Mouse (Mus musculus): ENCODE data around the gene Twf2.

GRCm38 (mm10) chr9:106183996-106184395 lies 18.9 kb upstream of the Twf2 start:
- no peak for TF ChIP-seq PAX5 (IDR thresholded peaks at IDR 0.05; ENCODE audit: low read length)
- no peak for TF ChIP-seq POLR2A (IDR thresholded peaks at IDR 0.05; ENCODE audit: low read depth, low read length)
- no peak for TF ChIP-seq MYC (IDR thresholded peaks at IDR 0.05; ENCODE audit: low read depth, low read length)
- TF ChIP-seq BHLHE40 (IDR thresholded peaks at IDR 0.05; ENCODE audit: low read depth, low read length): no peak
- no peak for TF ChIP-seq JUN (IDR thresholded peaks at IDR 0.05; ENCODE audit: insufficient read depth, low read depth, low read length)
- TF ChIP-seq CTCF (conservative IDR thresholded peaks at IDR 0.05 in 1 of 2, IDR thresholded peaks at IDR 0.05 in 1 of 2; ENCODE audit: low read depth in 2 of 2, low read length in 2 of 2): no peak
- no peak for TF ChIP-seq ETS1 (conservative IDR thresholded peaks at IDR 0.05; ENCODE audit: low read depth, low read length)
- no peak for TF ChIP-seq MAFK (IDR thresholded peaks at IDR 0.05; ENCODE audit: insufficient replicate concordance, low read length)
- TF ChIP-seq ELF1 (IDR thresholded peaks at IDR 0.05; ENCODE audit: low read depth, low read length): no peak

Measured in CH12.LX (cell line).